Mouse (Mus musculus) CH12.LX (cell line): ENCODE results near the gene Luc7l3. TPM values are rescaled to one million over a fixed set of nuclear protein-coding genes. Genes with fewer than 3 reads are reported as not detected.

Experiments
- DNase-seq: peaks from one replicate; pipeline ENCODE4 v3.0.0-alpha.2; 2013; ENCODE audit errors: extremely low read depth
- H3K27ac ChIP-seq: 2 replicates; pipeline ENCODE4 v1.5.1; 2012; ENCODE audit warnings: low read depth, mild to moderate bottlenecking, control low read depth, moderate library complexity; ENCODE audit not compliant: insufficient read depth
- H3K27me3 ChIP-seq: replicated peaks from 2 replicates; pipeline ENCODE3; 2012; ENCODE audit warnings: inconsistent platforms
- H3K36me3 ChIP-seq, 2 experiments: replicated peaks in 1 of 2; 2 replicates each; pipeline versions ENCODE3 to v1.6.1; 2012; ENCODE audit warnings: inconsistent platforms in 1 of 2, low read length in 1 of 2, mild to moderate bottlenecking in 1 of 2, mixed read lengths in 1 of 2, moderate library complexity in 1 of 2; ENCODE audit not compliant: control insufficient read depth in 1 of 2, insufficient read depth in 1 of 2
- H3K4me1 ChIP-seq, 2 experiments: 2 replicates each; pipeline ENCODE4 v1.6.1; 2012; ENCODE audit warnings: inconsistent platforms in 1 of 2, moderate library complexity in 1 of 2; ENCODE audit not compliant: insufficient read depth in 2 of 2, control insufficient read depth in 1 of 2
- H3K4me2 ChIP-seq: 2 replicates; pipeline ENCODE4 v1.6.1; 2012; ENCODE audit warnings: low read depth, mild to moderate bottlenecking, control low read depth; ENCODE audit not compliant: poor library complexity, insufficient read depth, severe bottlenecking
- H3K4me3 ChIP-seq, 3 experiments: fragments of 150-350 bp in 1 of 3; sonication (generic) in 1 of 3; replicated peaks in 1 of 3; 2 replicates each; pipeline versions ENCODE3 to v1.5.1; 2011 to 2012; ENCODE audit warnings: low read depth in 2 of 3, low read length in 2 of 3, mild to moderate bottlenecking in 2 of 3, moderate library complexity in 2 of 3, control low read depth in 1 of 3, improper control_type of control experiment in 1 of 3, inconsistent platforms in 1 of 3, mixed read lengths in 1 of 3; ENCODE audit not compliant: poor library complexity in 1 of 3
- H3K79me2 ChIP-seq: replicated peaks from 2 replicates; pipeline ENCODE4 v1.6.1; 2012; ENCODE audit warnings: mild to moderate bottlenecking, moderate library complexity; ENCODE audit not compliant: control insufficient read depth, poor library complexity, insufficient read depth, severe bottlenecking; ENCODE audit errors: extremely low read depth
- H3K9ac ChIP-seq: 2 replicates; pipeline ENCODE4 v1.6.1; 2012; ENCODE audit warnings: low read depth, mild to moderate bottlenecking, control low read depth, moderate library complexity; ENCODE audit not compliant: insufficient read depth
- H3K9me3 ChIP-seq: replicated peaks from 2 replicates; pipeline ENCODE3; 2012; ENCODE audit warnings: low read length, inconsistent platforms, mixed read lengths
- BHLHE40 ChIP-seq: IDR thresholded peaks from 2 replicates; pipeline ENCODE4 v1.6.1; 2011; ENCODE audit warnings: mild to moderate bottlenecking, low read depth, low read length, improper control_type of control experiment
- CHD1 ChIP-seq: IDR thresholded peaks from 2 replicates; pipeline ENCODE4 v1.6.1; 2012; ENCODE audit warnings: low read depth, low read length, improper control_type of control experiment, inconsistent platforms
- E2F4 ChIP-seq: IDR thresholded peaks from 2 replicates; pipeline ENCODE4 v1.6.1; 2011; ENCODE audit warnings: low read depth, low read length, improper control_type of control experiment; ENCODE audit not compliant: insufficient replicate concordance
- ELF1 ChIP-seq: IDR thresholded peaks from 2 replicates; pipeline ENCODE4 v1.6.1; 2014; ENCODE audit warnings: low read depth, mild to moderate bottlenecking, inconsistent platforms, low read length, improper control_type of control experiment
- HCFC1 ChIP-seq: IDR thresholded peaks from 2 replicates; pipeline ENCODE4 v1.6.1; 2012; ENCODE audit warnings: low read depth, mild to moderate bottlenecking, inconsistent platforms, low read length, improper control_type of control experiment
- IRF4 ChIP-seq: IDR thresholded peaks from 2 replicates; pipeline ENCODE4 v1.6.1; 2014; ENCODE audit warnings: low read depth, mild to moderate bottlenecking, inconsistent platforms, low read length, improper control_type of control experiment
- JUN ChIP-seq: IDR thresholded peaks from 2 replicates; pipeline ENCODE4 v1.6.1; 2011; ENCODE audit warnings: low read depth, mild to moderate bottlenecking, low read length, improper control_type of control experiment, moderate library complexity; ENCODE audit not compliant: insufficient read depth
- MEF2A ChIP-seq: IDR thresholded peaks from 2 replicates; pipeline ENCODE4 v1.6.1; 2014; ENCODE audit warnings: low read depth, mild to moderate bottlenecking, inconsistent platforms, low read length, improper control_type of control experiment, borderline replicate concordance
- MXI1 ChIP-seq: IDR thresholded peaks from 2 replicates; pipeline ENCODE4 v1.6.1; 2011; ENCODE audit warnings: mild to moderate bottlenecking, low read depth, low read length, improper control_type of control experiment
- MYC ChIP-seq: IDR thresholded peaks from 2 replicates; pipeline ENCODE4 v1.6.1; 2011; ENCODE audit warnings: low read depth, mild to moderate bottlenecking, improper control_type of control experiment, low read length
- NELFE ChIP-seq: IDR thresholded peaks from 2 replicates; pipeline ENCODE4 v1.6.1; 2011; ENCODE audit warnings: low read depth, low read length, improper control_type of control experiment
- NRF1 ChIP-seq: IDR thresholded peaks from 2 replicates; pipeline ENCODE4 v1.6.1; 2014; ENCODE audit warnings: low read depth, mild to moderate bottlenecking, inconsistent platforms, low read length, improper control_type of control experiment, moderate library complexity
- POLR2AphosphoS2 ChIP-seq: IDR thresholded peaks from 2 replicates; pipeline ENCODE4 v1.6.1; 2011; ENCODE audit warnings: low read depth, low read length, improper control_type of control experiment
- RCOR1 ChIP-seq: conservative IDR thresholded peaks from 2 replicates; pipeline ENCODE4 v1.6.1; 2012; ENCODE audit warnings: low read depth, mild to moderate bottlenecking, inconsistent platforms, low read length, improper control_type of control experiment
- SIN3A ChIP-seq: IDR thresholded peaks from 2 replicates; pipeline ENCODE4 v1.6.1; 2012; ENCODE audit warnings: low read length, improper control_type of control experiment, inconsistent platforms
- SMC3 ChIP-seq: IDR thresholded peaks from 2 replicates; pipeline ENCODE4 v1.6.1; 2011; ENCODE audit warnings: low read depth, low read length, improper control_type of control experiment
- TBP ChIP-seq: conservative IDR thresholded peaks from 2 replicates; pipeline ENCODE4 v1.6.1; 2011; ENCODE audit warnings: low read depth, low read length, improper control_type of control experiment
- UBTF ChIP-seq: IDR thresholded peaks from 2 replicates; pipeline ENCODE4 v1.6.1; 2012; ENCODE audit warnings: low read depth, mild to moderate bottlenecking, inconsistent platforms, low read length, improper control_type of control experiment, moderate library complexity
- USF1 ChIP-seq: IDR thresholded peaks from 2 replicates; pipeline ENCODE4 v1.6.1; 2014; ENCODE audit warnings: low read depth, mild to moderate bottlenecking, inconsistent platforms, low read length, improper control_type of control experiment
- ZC3H11A ChIP-seq: IDR thresholded peaks from 2 replicates; pipeline ENCODE4 v1.6.1; 2012; ENCODE audit warnings: low read depth, mild to moderate bottlenecking, inconsistent platforms, low read length, improper control_type of control experiment
- ZKSCAN1 ChIP-seq: IDR thresholded peaks from 2 replicates; pipeline ENCODE4 v1.6.1; 2012; ENCODE audit warnings: low read depth, inconsistent platforms, low read length, improper control_type of control experiment, borderline replicate concordance
- dilution Hi-C: fragments of 300-500 bp; cut with MboI; formaldehyde crosslinking; loops from 2 replicates; pipeline ENCODE4 v1.14.3; 2020; ENCODE audit warnings: low sequenced_read_pairs; ENCODE audit not compliant: extremely low pct_unique_long_range_greater_than_20kb, extremely low pct_ligation_motif_present
- in situ Hi-C: fragments of 300-500 bp; cut with MboI; formaldehyde crosslinking; loops from 3 replicates; pipeline ENCODE4 v1.14.3; 2019; ENCODE audit warnings: low sequenced_read_pairs, low pct_ligation_motif_present, low pct_unique_long_range_greater_than_20kb, mixed read lengths
- polyA plus RNA-seq: library from polyadenylated mRNA; unstranded; fragments of >175 nt; gene quantifications from 2 replicates; pipeline ENCODE4 v1.2.1, GENCODE M21; 2012; ENCODE audit warnings: low read depth; ENCODE audit not compliant: insufficient read length
- total RNA-seq, 2 experiments: library from RNA; depleted of rRNA; stranded (reverse); fragments of 300-350 nt in 1 of 2; fragments of >200 nt in 1 of 2; gene quantifications; 2 replicates each; pipeline ENCODE4 v1.2.3; 2012 to 2014

Luc7l3 gene
- total and polyA plus RNA-seq, 3 experiments = 57.7 to 246 (median 69.8) TPM

DNA sequence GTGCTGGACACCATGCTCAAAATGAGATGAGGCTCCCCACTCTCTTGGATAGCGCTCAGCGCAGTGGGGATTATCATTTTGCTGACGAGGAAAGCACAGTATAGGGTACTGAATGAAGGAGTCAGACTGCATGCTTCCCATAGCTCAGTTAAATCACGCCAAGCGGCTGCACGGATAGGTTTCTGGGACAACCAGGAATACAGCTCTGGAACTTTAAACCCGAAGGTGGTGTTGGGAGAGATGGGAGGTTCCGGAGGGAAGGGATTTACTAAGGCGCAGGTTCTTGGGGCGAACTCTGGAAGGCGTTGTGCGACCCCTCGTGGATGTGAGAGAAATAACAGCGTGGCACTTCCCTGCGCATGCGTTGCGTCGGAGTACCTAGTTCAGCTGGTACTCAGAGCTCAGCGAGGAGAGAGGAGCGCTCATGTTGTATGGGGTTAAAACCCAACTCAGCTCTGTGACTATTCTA, 44.9 kb downstream of the Luc7l3 start (continued):
- TF ChIP-seq IRF4 = peak; percentile 83
- TF ChIP-seq MYC = peak; percentile 79
- peak; percentile 100 for TF ChIP-seq NRF1
- TF ChIP-seq POLR2AphosphoS2 = peak; percentile 29; the same call in 1 of the 2 replicates
- peak; percentile 100 for TF ChIP-seq SMC3
- no peak for TF ChIP-seq TBP
- peak; percentile 68 for TF ChIP-seq HCFC1
- peak; percentile 66; the same call in 1 of the 2 replicates for TF ChIP-seq RCOR1
- no peak for TF ChIP-seq CHD1
- no peak for TF ChIP-seq BHLHE40
- no peak for TF ChIP-seq MXI1
- TF ChIP-seq JUN = peak; percentile 39; the same call in 1 of the 2 replicates
- TF ChIP-seq ZKSCAN1 = no peak
- TF ChIP-seq MEF2A = peak; percentile 73; the same call in 1 of the 2 replicates
- no peak for TF ChIP-seq E2F4
- peak; percentile 64 for TF ChIP-seq SIN3A

- Histone ChIP-seq H3K79me2 (no peaks in the 10 kb centered on the region), H3K27me3 (no peaks in the 10 kb centered on the region), H3K36me3 (peaks cover 0 to 2% of the 10 kb centered on the region in 2 experiments), H3K9ac (no peak overlapping the region), H3K9me3 (no peaks in the 10 kb centered on the region), H3K4me1 (peaks cover 19 to 45% of the 10 kb centered on the region in 2 experiments), H3K4me2 (no peak overlapping the region), H3K4me3 (no peak overlapping the region), H3K27ac (no peak overlapping the region)
- DNase-seq = no peak
- in situ Hi-C loops (no loop called here), dilution Hi-C loops (no loop called here)
- 0 out of 2 replicates have a peak, but pooled peaks have one; percentile 30 for TF ChIP-seq MXI1
- TF ChIP-seq ELF1 = no peak
- no peak for TF ChIP-seq NRF1
Measured at GRCm38 (mm10) chr11:94275686-94276085, 46.1 kb downstream of the Luc7l3 start.

DNA sequence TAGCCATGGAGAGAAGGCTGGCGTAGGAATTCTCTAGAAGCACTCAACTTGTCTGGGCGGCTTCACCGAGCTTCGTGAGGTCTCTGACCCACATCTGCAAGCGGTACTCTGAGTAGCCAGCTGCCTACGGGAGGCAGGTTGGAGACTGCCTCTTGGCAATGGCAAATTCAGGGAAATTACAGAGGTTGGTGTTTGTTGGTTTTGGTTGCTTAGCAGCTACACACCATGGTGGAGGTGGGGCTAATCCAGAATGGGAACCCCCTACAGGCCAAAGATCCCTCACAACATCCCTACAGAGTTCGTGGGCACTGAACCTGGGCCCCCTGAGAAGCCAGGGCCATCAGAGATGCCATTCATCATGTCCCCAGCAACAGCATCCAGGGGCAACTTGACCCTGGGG, 46.6 kb downstream of the Luc7l3 start:
- Histone ChIP-seq H3K4me3 (no peak overlapping the region), H3K9ac (no peak overlapping the region), H3K27me3 (no peaks in the 10 kb centered on the region), H3K79me2 (no peaks in the 10 kb centered on the region), H3K4me1 (peaks cover 19 to 47% of the 10 kb centered on the region in 2 experiments), H3K36me3 (peaks cover 0 to under 1% of the 10 kb centered on the region in 2 experiments), H3K4me2 (no peak overlapping the region), H3K27ac (no peak overlapping the region), H3K9me3 (no peaks in the 10 kb centered on the region)
- dilution Hi-C loops = no loop called here
- no peak for DNase-seq
- TF ChIP-seq IRF4 = no peak
- TF ChIP-seq ZC3H11A = no peak
- TF ChIP-seq NELFE = no peak
- no peak for TF ChIP-seq UBTF
- TF ChIP-seq BHLHE40 = no peak
- TF ChIP-seq USF1 = no peak
- in situ Hi-C loops = no loop called here
